In genomic region chr19:59463842-59464443, GRCm38 (mm10) we compare ENCODE assay signal across 13 mouse cellular contexts. TPM values are rescaled to one million over a fixed set of nuclear protein-coding genes. Genes with fewer than 3 reads are reported as not detected.
DNase-seq lines count a peak whose midpoint lies in the region; ATAC-seq lines count a peak whose summit lies in the region.
"Had no signal": no experiment of that assay in that cellular context is flagged by ENCODE, and none has a peak within 500 bp of the region (broad histone marks: within the 10 kb centered on the region; RNA-seq: fewer than 3 reads in every experiment).

No protein-coding gene starts in this region.

- peaks cover 81% of the 10 kb centered on the region for H3K4me1 ChIP-seq in forebrain, embryonic 13.5 days
- H3K4me1 ChIP-seq in midbrain, embryonic 13.5 days (replicated peaks), result peaks cover 50% of the 10 kb centered on the region

- DNase-seq in cerebellum, postnatal 10 days, result peak; percentile 21 to 28
- peak; percentile 63 for DNase-seq in kidney, postnatal 10 days
- DNase-seq in right cerebral cortex, postnatal 14 days, result no peak
- no peak for DNase-seq in Muller cell, postnatal 12 days (ENCODE audit: inconsistent ontology term)
- DNase-seq in thymus, postnatal 0 days (ENCODE audit: low spot score), result no peak
- DNase-seq: cerebellum, adult 11 months; heart, postnatal 10 days had no signal

- peak overlapping the region; percentile 93 for H3K9ac ChIP-seq in forebrain, embryonic 13.5 days
- peak overlapping the region; percentile 79 for H3K9ac ChIP-seq in midbrain, embryonic 13.5 days (replicated peaks)
- H3K9ac ChIP-seq: liver, embryonic 14.5 days had no signal

- ATAC-seq in cerebellum, adult (ENCODE audit: insufficient number of reproducible peaks, low FRiP score, low TSS enrichment), result no peak
- ATAC-seq in forebrain, embryonic 13.5 days, result no peak
- no peak for ATAC-seq in midbrain, embryonic 13.5 days

- peak overlapping the region; percentile 78 for H3K4me2 ChIP-seq in forebrain, embryonic 13.5 days
- peak overlapping the region; percentile 57 for H3K4me2 ChIP-seq in midbrain, embryonic 13.5 days (replicated peaks)

- H3K36me3 ChIP-seq in forebrain, embryonic 13.5 days (ENCODE audit: poor library complexity, severe bottlenecking), result peaks cover 4% of the 10 kb centered on the region; the same call in 1 of the 2 replicates
- no peaks in the 10 kb centered on the region for H3K36me3 ChIP-seq in midbrain, embryonic 13.5 days

- 3% methylated on average over 19 of the region's 19 CpGs for WGBS in forebrain, embryonic 13.5 days
- 5% methylated on average over 19 of the region's 19 CpGs for WGBS in midbrain, embryonic 13.5 days

- peaks cover 45% of the 10 kb centered on the region for H3K27me3 ChIP-seq in forebrain, embryonic 13.5 days
- peaks cover 90% of the 10 kb centered on the region for H3K27me3 ChIP-seq in midbrain, embryonic 13.5 days

- H3K27ac ChIP-seq in forebrain, embryonic 13.5 days, result peak overlapping the region; percentile 98
- peak overlapping the region; percentile 56 for H3K27ac ChIP-seq in midbrain, embryonic 13.5 days
- H3K27ac ChIP-seq: liver, embryonic 14.5 days had no signal

- H3K4me3 ChIP-seq in forebrain, embryonic 13.5 days, result peak overlapping the region; percentile 65
- H3K4me3 ChIP-seq in midbrain, embryonic 13.5 days (replicated peaks), result peak overlapping the region; percentile 54
- H3K4me3 ChIP-seq: erythroblast, embryonic 14.5 days; megakaryocyte, embryonic 14.5 days had no signal

- H3K9me3 ChIP-seq in forebrain, embryonic 13.5 days (replicated peaks), result no peaks in the 10 kb centered on the region
- H3K9me3 ChIP-seq in midbrain, embryonic 13.5 days, result no peaks in the 10 kb centered on the region
- H3K9me3 ChIP-seq: megakaryocyte, embryonic 14.5 days had no signal

RNA-seq across cellular contexts. Expression of gene Emx2, which starts 5.8 kb away (rescaled TPM):
- polyA plus RNA-seq in forebrain, embryonic 13.5 days (2015; fragmentation: Nextera tagmentation; extraction: Ambion mirVana), result 29.8 and 37.3 TPM in 2 replicates
- polyA plus RNA-seq in midbrain, embryonic 13.5 days (2015; fragmentation: Nextera tagmentation; extraction: Ambion mirVana), result 16.3 and 20.3 TPM in 2 replicates
- polyA plus RNA-seq in thymus, postnatal 0 days (2015; fragmentation: Nextera tagmentation; extraction: Ambion mirVana), result 0.12 TPM in 1 of 2 replicates, not detected in the other
- polyA plus RNA-seq: erythroblast, embryonic 14.5 days had no signal

Comparison
In these comparisons a context has a peak if more than half of its experiments do, and no peak if none do; other contexts are left out.
1. DNase-seq: peak in cerebellum, postnatal 10 days (2 of 2) and kidney, postnatal 10 days (single experiment); none in right cerebral cortex, postnatal 14 days (single experiment), Muller cell, postnatal 12 days (single experiment) and thymus, postnatal 0 days (single experiment).
2. RNA of gene Emx2, which starts 5.8 kb away (polyA plus RNA-seq): 29.8 to 37.3 TPM in forebrain, embryonic 13.5 days and 16.3 to 20.3 TPM in midbrain, embryonic 13.5 days; 0.12 TPM in thymus, postnatal 0 days; every median in the first group is over 10 times any median in the second.